9 mouse cellular contexts compared by ENCODE assay signal in genomic region chr10:62410943-62411342, GRCm38 (mm10). TPM values are rescaled to one million over a fixed set of nuclear protein-coding genes. Genes with fewer than 3 reads are reported as not detected.
A peak's percentile ranks its signal among the peaks of the same experiment; 100 is the strongest.
DNase-seq lines count a peak whose midpoint lies in the region; ATAC-seq and TF ChIP-seq lines count a peak whose summit lies in the region.
"Had no signal": no experiment of that assay in that cellular context is flagged by ENCODE, and none has a peak within 500 bp of the region (broad histone marks: within the 10 kb centered on the region; RNA-seq: fewer than 3 reads in every experiment).

No protein-coding gene starts in this region.

- peak; percentile 73 to 79 for DNase-seq in adrenal gland, postnatal 36 days
- peak; percentile 78 for DNase-seq in embryonic facial prominence, embryonic 11.5 days (ENCODE audit: low spot score)
- peak; percentile 60 to 73 for DNase-seq in heart, adult 2 months
- DNase-seq in kidney, postnatal 4 days, result peak; percentile 80 to 85
- DNase-seq in lung, postnatal 0 days (ENCODE audit: low spot score), result peak; percentile 80
- DNase-seq in ovary, postnatal 14 days (ENCODE audit: low spot score), result peak; percentile 46
- peak; percentile 58 to 60 for DNase-seq in thymus, postnatal 36 days

- ATAC-seq in embryonic facial prominence, embryonic 11.5 days (replicated peaks; ENCODE audit: insufficient number of reproducible peaks, low FRiP score, low TSS enrichment, low read depth), result no peak
- peak; percentile 30; the same call in 1 of the 2 replicates for ATAC-seq in lung, postnatal 0 days

- WGBS in embryonic facial prominence, embryonic 11.5 days, result 11% methylated on average over 5 of the region's 5 CpGs
- 1% methylated on average over 5 of the region's 5 CpGs for WGBS in heart, adult 2 months
- WGBS in lung, postnatal 0 days, result 3% methylated on average over 5 of the region's 5 CpGs

- H3K27ac ChIP-seq in ES-Bruce4 (ENCODE audit: insufficient read depth, low read length), result no peak overlapping the region
- H3K27ac ChIP-seq in embryonic facial prominence, embryonic 11.5 days (replicated peaks; ENCODE audit: low read depth, low read length), result no peak overlapping the region
- no peak overlapping the region for H3K27ac ChIP-seq in heart, adult 2 months
- no peak overlapping the region for H3K27ac ChIP-seq in lung, postnatal 0 days (ENCODE audit: low read length)
- H3K27ac ChIP-seq: limb, embryonic 13.5 days had no signal

- TF ChIP-seq POLR2A in ES-Bruce4 (IDR thresholded peaks at IDR 0.05; ENCODE audit: insufficient read depth, low read length), result no peak
- TF ChIP-seq POLR2A in heart, adult 2 months (IDR thresholded peaks at IDR 0.05; ENCODE audit: insufficient read depth, low read depth, low read length), result no peak

- H3K79me2 ChIP-seq in heart, adult 2 months (replicated peaks; ENCODE audit: control insufficient read depth, insufficient read depth, low read length), result no peaks in the 10 kb centered on the region

- no peaks in the 10 kb centered on the region for H3K4me1 ChIP-seq in ES-Bruce4 (ENCODE audit: control insufficient read depth, insufficient read depth, low read length)
- no peaks in the 10 kb centered on the region for H3K4me1 ChIP-seq in embryonic facial prominence, embryonic 11.5 days (ENCODE audit: control insufficient read depth, insufficient read depth, low read length)
- H3K4me1 ChIP-seq in heart, adult 2 months (ENCODE audit: control insufficient read depth, insufficient read depth, low read length), result no peaks in the 10 kb centered on the region
- no peaks in the 10 kb centered on the region for H3K4me1 ChIP-seq in lung, postnatal 0 days (ENCODE audit: insufficient read depth, low read depth, low read length)

- no peaks in the 10 kb centered on the region for H3K9me3 ChIP-seq in ES-Bruce4 (replicated peaks; ENCODE audit: control insufficient read depth, insufficient read depth, low read length, poor library complexity, severe bottlenecking)
- no peaks in the 10 kb centered on the region for H3K9me3 ChIP-seq in embryonic facial prominence, embryonic 11.5 days (replicated peaks; ENCODE audit: control insufficient read depth, low read length)
- no peaks in the 10 kb centered on the region for H3K9me3 ChIP-seq in lung, postnatal 0 days (ENCODE audit: low read length)
- H3K9me3 ChIP-seq: limb, embryonic 13.5 days had no signal

- no peak overlapping the region for H3K4me3 ChIP-seq in ES-Bruce4 (ENCODE audit: low read depth, low read length)
- H3K4me3 ChIP-seq in embryonic facial prominence, embryonic 11.5 days (ENCODE audit: low read depth, low read length), result no peak overlapping the region
- H3K4me3 ChIP-seq in heart, adult 2 months, result no peak overlapping the region
- no peak overlapping the region for H3K4me3 ChIP-seq in lung, postnatal 0 days (ENCODE audit: low read depth, low read length)
- H3K4me3 ChIP-seq: limb, embryonic 13.5 days had no signal

- H3K27me3 ChIP-seq in ES-Bruce4 (ENCODE audit: control insufficient read depth, insufficient read depth, low read length, poor library complexity, severe bottlenecking), result no peaks in the 10 kb centered on the region
- H3K27me3 ChIP-seq in embryonic facial prominence, embryonic 11.5 days (ENCODE audit: control insufficient read depth, insufficient read depth, low read length), result no peaks in the 10 kb centered on the region
- no peaks in the 10 kb centered on the region; the same call in 1 of the 2 replicates for H3K27me3 ChIP-seq in heart, adult 2 months (ENCODE audit: control insufficient read depth, insufficient read depth, low read length)
- H3K27me3 ChIP-seq in lung, postnatal 0 days (replicated peaks; ENCODE audit: insufficient read depth, low read length), result no peaks in the 10 kb centered on the region

- TF ChIP-seq CTCF in ES-Bruce4 (IDR thresholded peaks at IDR 0.05; ENCODE audit: low read depth, low read length), result peak; percentile 96
- TF ChIP-seq CTCF in heart, adult 2 months (IDR thresholded peaks at IDR 0.05), result peak; percentile 91
- peak; percentile 96 for TF ChIP-seq CTCF in lung, postnatal 0 days (IDR thresholded peaks at IDR 0.05)

- H3K9ac ChIP-seq in ES-Bruce4 (ENCODE audit: low read depth, poor library complexity, severe bottlenecking), result no peak overlapping the region
- H3K9ac ChIP-seq in embryonic facial prominence, embryonic 11.5 days (replicated peaks; ENCODE audit: low read length), result no peak overlapping the region
- H3K9ac ChIP-seq in heart, adult 2 months (ENCODE audit: low read depth, low read length), result no peak overlapping the region
- no peak overlapping the region for H3K9ac ChIP-seq in lung, postnatal 0 days (replicated peaks; ENCODE audit: low read depth)
- H3K9ac ChIP-seq: limb, embryonic 13.5 days had no signal

- no peak for TF ChIP-seq EP300 in ES-Bruce4 (IDR thresholded peaks at IDR 0.05; ENCODE audit: insufficient read depth, low read depth, low read length)
- no peak for TF ChIP-seq EP300 in heart, adult 2 months (IDR thresholded peaks at IDR 0.05; ENCODE audit: insufficient read depth, low read depth, low read length)
- no peak for TF ChIP-seq EP300 in lung, postnatal 0 days (IDR thresholded peaks at IDR 0.05)

- H3K4me2 ChIP-seq in embryonic facial prominence, embryonic 11.5 days (ENCODE audit: low read depth, low read length), result no peak overlapping the region
- H3K4me2 ChIP-seq in lung, postnatal 0 days (replicated peaks; ENCODE audit: low read depth, low read length), result no peak overlapping the region
- H3K4me2 ChIP-seq: limb, embryonic 13.5 days had no signal

- intact Hi-C loops in heart, adult 2 months (cut with DNase I), result loop anchor here (1.0 to 10.0 kb wide), 2 partner anchors 136 to 226 kb away; no protein-coding TSS in a partner anchor

- H3K36me3 ChIP-seq in ES-Bruce4 (ENCODE audit: control insufficient read depth, insufficient read depth, low read length, poor library complexity, severe bottlenecking), result no peaks in the 10 kb centered on the region
- H3K36me3 ChIP-seq in embryonic facial prominence, embryonic 11.5 days (replicated peaks; ENCODE audit: control insufficient read depth, insufficient read depth, low read depth, low read length), result no peaks in the 10 kb centered on the region
- no peaks in the 10 kb centered on the region for H3K36me3 ChIP-seq in heart, adult 2 months (ENCODE audit: control insufficient read depth, insufficient read depth, low read length)
- H3K36me3 ChIP-seq in lung, postnatal 0 days (ENCODE audit: insufficient read depth, low read length), result no peaks in the 10 kb centered on the region
- H3K36me3 ChIP-seq: limb, embryonic 13.5 days had no signal

RNA-seq across cellular contexts. Expression of gene Hkdc1, which starts 11.3 kb away (rescaled TPM):
- polyA plus RNA-seq in ES-Bruce4 (2011; ENCODE audit: insufficient read depth, insufficient read length, low read depth, missing spikeins), result 0.16 TPM in 1 of 2 replicates, not detected in the other
- not detected for total RNA-seq in adrenal gland, postnatal 36 days (2021)
- 0.11 and 0.41 TPM in 2 replicates for polyA plus RNA-seq in embryonic facial prominence, embryonic 11.5 days (2014; fragmentation: Nextera tagmentation; extraction: Ambion mirVana)
- total RNA-seq in heart, adult 2 months (2021), result not detected
- polyA plus RNA-seq in heart, adult 2 months (2012; rRNA removed), result not detected in 2 replicates
- polyA plus RNA-seq in lung, postnatal 0 days (2015; fragmentation: Nextera tagmentation; extraction: Ambion mirVana), result 6.2 and 8.1 TPM in 2 replicates

RNA-seq across cellular contexts. Expression of gene Hk1, which starts 31.2 kb away (rescaled TPM):
- 59.5 and 61.3 TPM in 2 replicates for polyA plus RNA-seq in ES-Bruce4 (2011; ENCODE audit: insufficient read depth, insufficient read length, low read depth, missing spikeins)
- total RNA-seq in adrenal gland, postnatal 36 days (2021), result 10 to 100 TPM; 25.3 to 25.9 TPM
- polyA plus RNA-seq in embryonic facial prominence, embryonic 11.5 days (2014; fragmentation: Nextera tagmentation; extraction: Ambion mirVana), result 19.9 and 21.6 TPM in 2 replicates
- 100 to 1,000 TPM; 120 TPM for total RNA-seq in heart, adult 2 months (2021)
- 71.0 and 81.9 TPM in 2 replicates for polyA plus RNA-seq in heart, adult 2 months (2012; rRNA removed)
- 25.8 and 27.8 TPM in 2 replicates for polyA plus RNA-seq in lung, postnatal 0 days (2015; fragmentation: Nextera tagmentation; extraction: Ambion mirVana)

RNA-seq across cellular contexts. Expression of gene 4930507D05Rik, which starts 38.3 kb away (rescaled TPM):
- polyA plus RNA-seq in ES-Bruce4 (2011; ENCODE audit: insufficient read depth, insufficient read length, low read depth, missing spikeins), result not detected in 2 replicates
- under 1 TPM; 0.43 to 0.53 TPM for total RNA-seq in adrenal gland, postnatal 36 days (2021)
- polyA plus RNA-seq in embryonic facial prominence, embryonic 11.5 days (2014; fragmentation: Nextera tagmentation; extraction: Ambion mirVana), result 0.89 and 1.2 TPM in 2 replicates
- under 1 TPM; 0.18 to 0.36 TPM for total RNA-seq in heart, adult 2 months (2021)
- polyA plus RNA-seq in heart, adult 2 months (2012; rRNA removed), result 0.12 and 0.38 TPM in 2 replicates
- 0.29 and 0.49 TPM in 2 replicates for polyA plus RNA-seq in lung, postnatal 0 days (2015; fragmentation: Nextera tagmentation; extraction: Ambion mirVana)

RNA-seq across cellular contexts. Expression of gene Supv3l1, which starts 38.6 kb away (rescaled TPM):
- polyA plus RNA-seq in ES-Bruce4 (2011; ENCODE audit: insufficient read depth, insufficient read length, low read depth, missing spikeins), result 40.6 and 41.0 TPM in 2 replicates
- 10 to 100 TPM; 28.9 to 34.1 TPM for total RNA-seq in adrenal gland, postnatal 36 days (2021)
- polyA plus RNA-seq in embryonic facial prominence, embryonic 11.5 days (2014; fragmentation: Nextera tagmentation; extraction: Ambion mirVana), result 30.3 and 31.2 TPM in 2 replicates
- 10 to 100 TPM; 36.0 to 36.7 TPM for total RNA-seq in heart, adult 2 months (2021)
- polyA plus RNA-seq in heart, adult 2 months (2012; rRNA removed), result 25.4 and 42.7 TPM in 2 replicates
- polyA plus RNA-seq in lung, postnatal 0 days (2015; fragmentation: Nextera tagmentation; extraction: Ambion mirVana), result 9.6 and 9.8 TPM in 2 replicates
